Mouse (Mus musculus) brain, embryonic 14.5 days (tissue): ENCODE results near the gene Gdf2. TPM values are rescaled to one million over a fixed set of nuclear protein-coding genes. Genes with fewer than 3 reads are reported as not detected.
A peak's percentile ranks its signal among the peaks of the same experiment; 100 is the strongest.

Experiments used
- DNase-seq: peaks from one replicate; pipeline ENCODE4 v3.0.0-alpha.2; 2011; ENCODE audit warnings: low read depth
- CTCF ChIP-seq: fragments of 200-500 bp; IDR thresholded peaks from 2 replicates; pipeline ENCODE4 v1.5.1; 2012; ENCODE audit warnings: inconsistent platforms, mild to moderate bottlenecking, moderate library complexity, borderline replicate concordance; ENCODE audit not compliant: insufficient read depth, insufficient read length; ENCODE audit errors: extremely low read depth
- POLR2A ChIP-seq: fragments of 200-500 bp; IDR thresholded peaks from 2 replicates; pipeline ENCODE4 v1.6.1; 2012; ENCODE audit warnings: mild to moderate bottlenecking, inconsistent platforms, borderline replicate concordance; ENCODE audit not compliant: poor library complexity, insufficient read depth, insufficient read length, severe bottlenecking; ENCODE audit errors: extremely low read depth
- polyA plus RNA-seq: library from polyadenylated mRNA; depleted of rRNA; stranded (reverse); fragments of >200 nt; gene quantifications from 2 replicates; pipeline ENCODE4 v1.2.3, GENCODE M21; 2012; rRNA removed

The Gdf2 gene
- not detected in 2 replicates for polyA plus RNA-seq

GRCm38 (mm10) chr14:33940739-33941138, at the start of gene Gdf2:
Gene Gdf2, plus strand, starts transcription at chr14:33941039.
- TF ChIP-seq POLR2A (no peak), CTCF (no peak)
- no peak for DNase-seq

- DNase-seq = no peak
- no peak for TF ChIP-seq CTCF
- TF ChIP-seq POLR2A = no peak
Measured at GRCm38 (mm10) chr14:33891507-33891906, 49.3 kb upstream of the Gdf2 start.

GRCm38 (mm10) chr14:33895777-33896176, 45.1 kb upstream of the Gdf2 start:
- peak; percentile 44 for DNase-seq
- TF ChIP-seq CTCF (no peak), POLR2A (no peak)

- TF ChIP-seq CTCF (no peak), POLR2A (no peak)
- DNase-seq = peak; percentile 43
Measured at GRCm38 (mm10) chr14:33896628-33897300, 44.1 kb upstream of the Gdf2 start.

- no peak for TF ChIP-seq CTCF
- TF ChIP-seq POLR2A = no peak
- no peak for DNase-seq
Measured at GRCm38 (mm10) chr14:33902783-33903182, 38.1 kb upstream of the Gdf2 start.

- no peak for DNase-seq
- TF ChIP-seq POLR2A (no peak), CTCF (no peak)
Measured at GRCm38 (mm10) chr14:33903199-33903598, 37.6 kb upstream of the Gdf2 start.

GRCm38 (mm10) chr14:33904851-33905250, 36.0 kb upstream of the Gdf2 start:
- TF ChIP-seq CTCF (no peak), POLR2A (no peak)
- no peak for DNase-seq

GRCm38 (mm10) chr14:33913727-33914126, 27.1 kb upstream of the Gdf2 start:
- no peak for DNase-seq
- TF ChIP-seq CTCF (peak; percentile 37; the same call in 1 of the 2 replicates), POLR2A (no peak)

- no peak for TF ChIP-seq POLR2A
- no peak for TF ChIP-seq CTCF
- no peak for DNase-seq
Measured at GRCm38 (mm10) chr14:33914206-33914605, 26.6 kb upstream of the Gdf2 start.

- DNase-seq = peak; percentile 82
- TF ChIP-seq POLR2A (no peak), CTCF (no peak)
Measured at GRCm38 (mm10) chr14:33920727-33921559, 19.9 kb upstream of the Gdf2 start.

- no peak for DNase-seq
- no peak for TF ChIP-seq CTCF
- TF ChIP-seq POLR2A = no peak
Measured at GRCm38 (mm10) chr14:33922771-33923167, 18.1 kb upstream of the Gdf2 start.

GRCm38 (mm10) chr14:33923168-33924070, 17.4 kb upstream of the Gdf2 start, which contains the start of gene Gdf10:
Gene Gdf10, plus strand, starts transcription at chr14:33923587.
- TF ChIP-seq CTCF (no peak), POLR2A (no peak)
- DNase-seq = peak; percentile 49
